Mouse (Mus musculus): ENCODE results near the gene Naa40.

Naa40 gene

DNA sequence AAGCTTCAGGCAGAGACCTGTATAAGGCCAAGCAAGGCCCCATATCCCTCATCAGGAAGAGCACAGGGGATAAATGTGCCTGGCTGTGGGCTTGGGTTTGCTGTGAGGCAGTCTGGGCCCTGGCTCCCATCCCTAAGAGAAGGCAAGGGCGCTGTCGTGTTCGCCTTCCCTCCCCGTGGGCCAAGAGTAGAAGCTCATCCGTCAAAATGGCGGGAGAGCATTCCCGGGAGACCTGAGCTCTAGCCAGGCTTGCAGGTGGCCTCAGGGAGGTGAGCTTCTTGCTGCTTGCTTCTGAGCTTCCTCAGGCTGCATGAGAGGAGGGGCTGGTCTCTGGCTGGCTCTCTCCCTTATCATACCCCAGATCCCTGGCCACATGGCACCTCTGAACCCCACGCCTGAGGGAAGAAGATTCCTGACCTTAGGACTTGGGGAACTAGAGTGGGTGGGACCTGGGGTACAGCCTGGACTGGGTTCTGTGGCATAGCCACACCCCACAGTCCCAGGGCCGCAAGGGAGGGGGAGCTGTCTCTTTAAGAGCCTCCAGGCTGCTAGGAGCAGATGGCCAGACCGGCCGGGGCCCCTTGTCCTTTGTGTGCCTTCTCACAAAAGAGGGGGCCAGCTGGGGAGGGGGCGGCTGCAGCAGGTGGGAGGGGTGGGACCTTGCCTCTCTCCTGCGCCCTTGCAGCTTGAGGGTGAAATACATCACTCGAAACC, 24.7 kb upstream of the Naa40 start:
- no peak for DNase-seq (ENCODE audit: low read depth, low spot score)

DNA sequence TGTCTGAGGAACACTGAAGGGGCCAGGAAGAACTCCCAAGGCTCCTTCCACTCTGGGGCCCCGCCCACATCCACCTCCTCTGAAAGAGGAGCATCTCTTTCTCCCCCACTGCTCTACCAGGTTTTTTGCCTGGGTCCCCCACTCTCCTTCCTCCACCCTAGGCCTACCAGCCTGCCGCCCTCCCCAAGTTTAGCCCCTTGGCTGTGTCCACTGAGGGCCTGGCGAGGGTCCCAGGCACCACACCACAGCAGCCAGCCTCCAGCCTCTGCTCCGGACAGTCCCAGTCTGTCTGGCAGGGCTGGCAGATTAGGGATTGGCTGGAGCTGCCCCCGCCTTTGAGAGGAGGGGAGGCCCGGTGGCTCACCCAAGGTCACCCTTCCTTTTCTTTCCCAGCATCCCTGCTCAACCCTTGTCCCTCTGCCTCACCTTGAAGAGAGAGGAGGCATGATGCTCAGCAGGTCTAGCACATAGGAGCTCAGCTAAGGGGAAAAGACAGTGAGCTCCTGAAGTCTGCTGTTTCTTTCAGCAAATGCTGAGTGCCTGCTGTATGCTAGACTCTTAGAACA, 23.9 kb upstream of the Naa40 start:
- DNase-seq (ENCODE audit: low read depth, low spot score) = no peak

DNA sequence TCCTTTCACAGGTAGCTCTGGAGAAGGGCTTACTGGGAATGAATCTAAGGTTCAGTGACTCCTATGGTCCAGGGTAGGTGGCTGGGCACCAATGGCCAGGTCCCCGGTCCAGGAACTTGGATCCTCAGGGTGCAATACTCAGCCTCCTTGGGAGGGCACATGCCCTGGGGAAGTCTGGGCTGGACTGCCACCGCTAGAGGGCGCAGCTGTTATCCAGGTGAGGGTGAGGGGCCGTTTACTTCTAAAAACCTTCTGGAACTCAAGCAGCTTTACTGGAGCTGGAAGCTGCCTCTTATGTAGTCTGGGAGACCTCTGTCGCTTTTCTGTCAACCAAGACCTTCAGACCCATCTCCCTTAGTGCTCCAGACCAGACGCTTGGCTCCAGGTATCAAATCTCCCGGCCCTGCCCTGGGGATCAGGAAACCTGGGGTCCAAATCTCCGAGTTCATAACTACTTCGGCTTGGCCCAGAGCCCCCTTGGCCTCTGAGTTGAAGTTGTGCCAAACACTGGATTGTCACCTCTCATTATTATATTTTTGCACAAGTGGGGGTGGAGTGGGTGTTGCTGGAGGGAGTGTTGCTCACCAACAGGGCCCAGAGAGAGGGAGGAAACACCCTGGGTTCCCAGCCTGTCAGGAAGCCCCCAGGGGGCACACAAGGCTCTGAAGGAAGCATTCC, 23.2 kb upstream of the Naa40 start:
- DNase-seq (ENCODE audit: low read depth, low spot score) = peak; percentile 78

DNA sequence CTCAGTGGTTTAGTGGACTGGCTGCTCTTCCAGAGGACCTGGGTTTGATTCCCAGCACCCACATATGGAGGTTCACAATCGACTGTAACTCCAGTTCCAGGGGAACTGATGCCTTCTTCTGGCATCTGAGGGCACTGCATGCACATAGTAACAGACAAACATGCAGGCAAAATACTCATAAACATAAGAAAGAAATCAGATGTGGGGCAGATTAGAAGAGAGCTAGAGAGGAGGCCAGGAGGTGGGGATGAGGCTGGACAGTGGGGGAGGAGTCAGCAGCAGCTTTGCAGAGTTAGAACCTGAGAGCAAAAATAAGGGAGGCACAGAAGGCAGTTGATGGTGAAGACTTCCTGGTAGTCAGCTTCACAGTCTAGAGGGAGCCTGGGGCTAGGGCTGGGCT, 21.6 kb upstream of the Naa40 start:
- DNase-seq (ENCODE audit: low read depth, low spot score) = no peak

- DNase-seq (ENCODE audit: low read depth, low spot score) = no peak
Observed at GRCm38 (mm10) chr19:7261964-7262363, 21.0 kb upstream of the Naa40 start.

- DNase-seq (ENCODE audit: low read depth, low spot score) = no peak
Observed at GRCm38 (mm10) chr19:7261476-7261875, 20.5 kb upstream of the Naa40 start.

DNA sequence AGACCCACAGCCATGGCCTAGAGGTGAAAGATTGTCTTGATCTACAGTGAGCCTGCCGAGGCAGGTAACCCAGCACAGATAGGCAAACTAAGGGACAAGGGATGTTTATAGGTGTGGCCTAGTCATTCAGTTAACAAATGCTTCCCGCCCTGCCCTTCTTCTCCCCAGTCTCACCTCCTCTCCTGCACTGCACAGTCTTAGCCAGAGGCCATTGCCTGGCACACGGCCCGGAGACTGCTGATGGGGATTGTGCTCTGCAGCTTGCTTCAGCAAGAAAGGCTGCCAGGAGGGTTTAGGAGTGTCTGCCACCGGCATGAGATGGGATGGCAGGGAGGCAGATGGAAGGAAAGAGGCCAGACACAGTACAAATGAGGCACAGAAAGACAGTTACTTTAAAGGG, 16.9 kb upstream of the Naa40 start:
- DNase-seq (ENCODE audit: low read depth, low spot score) = no peak

GRCm38 (mm10) chr19:7246021-7246420, 5.0 kb upstream of the Naa40 start:
- DNase-seq (ENCODE audit: low read depth, low spot score) = no peak

DNA sequence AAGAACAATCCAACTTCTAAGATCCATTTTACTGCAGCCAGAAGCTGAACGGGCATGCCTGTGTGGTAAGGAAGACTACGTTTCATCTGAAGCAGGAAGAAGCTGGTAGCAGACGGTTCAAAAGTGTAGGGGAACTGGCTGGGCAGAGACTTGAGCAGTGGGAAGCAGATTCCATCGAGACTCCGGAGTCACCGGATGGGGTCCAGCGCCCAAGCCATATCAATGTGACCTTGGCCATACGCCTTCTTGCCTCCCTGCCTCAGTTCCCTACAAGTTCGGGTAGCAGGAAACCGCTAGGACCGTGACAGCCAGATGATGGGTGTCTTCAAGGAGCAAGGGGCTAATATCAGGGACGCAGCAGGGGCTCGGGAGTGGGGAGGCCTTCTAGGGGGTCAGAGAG, 692 bp downstream of the Naa40 start:
- DNase-seq (ENCODE audit: low read depth, low spot score) = no peak

- DNase-seq (ENCODE audit: low read depth, low spot score) = no peak
Observed at GRCm38 (mm10) chr19:7239574-7239973, 1.4 kb downstream of the Naa40 start.

DNA sequence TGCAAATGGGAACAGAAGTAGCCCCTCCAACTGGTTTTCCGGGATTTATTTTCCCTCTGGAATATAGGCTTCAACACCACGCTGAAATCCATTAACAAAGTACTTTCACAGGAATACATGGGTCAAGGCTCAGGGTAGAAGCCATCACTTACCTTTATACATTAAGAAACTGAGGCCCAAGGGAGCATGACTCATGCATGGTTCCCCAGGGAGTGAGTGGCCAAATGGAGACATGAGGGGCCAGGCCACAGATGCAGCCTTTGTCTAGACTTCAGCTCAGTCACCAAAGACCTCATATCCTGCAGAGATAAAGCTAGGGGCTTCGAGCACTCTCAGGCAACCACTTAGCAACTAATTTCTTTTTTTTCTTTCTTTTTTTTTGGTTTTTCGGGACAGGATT, 4.2 kb downstream of the Naa40 start:
- DNase-seq (ENCODE audit: low read depth, low spot score) = no peak

DNA sequence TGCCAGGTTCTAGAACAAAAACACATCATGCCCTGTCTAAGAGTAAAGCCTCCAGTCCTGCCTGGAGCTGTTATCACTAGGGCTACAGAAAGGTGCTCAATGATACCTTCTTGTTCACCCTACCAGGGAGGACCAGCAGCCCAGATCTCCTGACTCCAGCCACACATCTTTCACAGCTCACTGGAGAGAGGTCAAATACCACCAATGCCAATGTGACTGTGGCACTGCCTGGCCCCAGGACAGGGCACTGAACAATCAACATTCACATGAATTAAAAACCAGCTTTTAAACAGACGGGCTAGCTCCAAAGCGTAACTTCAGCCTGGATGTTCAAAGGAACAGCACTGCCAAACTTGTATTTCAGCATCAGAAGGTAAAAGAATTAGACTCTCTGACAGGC, 5.0 kb downstream of the Naa40 start:
- no peak for DNase-seq (ENCODE audit: low read depth, low spot score)

- no peak for DNase-seq (ENCODE audit: low read depth, low spot score)
Observed at GRCm38 (mm10) chr19:7235461-7235860, 5.5 kb downstream of the Naa40 start.

- peak; percentile 80 for DNase-seq (ENCODE audit: low read depth, low spot score)
Observed at GRCm38 (mm10) chr19:7234537-7235221, 6.3 kb downstream of the Naa40 start.

DNA sequence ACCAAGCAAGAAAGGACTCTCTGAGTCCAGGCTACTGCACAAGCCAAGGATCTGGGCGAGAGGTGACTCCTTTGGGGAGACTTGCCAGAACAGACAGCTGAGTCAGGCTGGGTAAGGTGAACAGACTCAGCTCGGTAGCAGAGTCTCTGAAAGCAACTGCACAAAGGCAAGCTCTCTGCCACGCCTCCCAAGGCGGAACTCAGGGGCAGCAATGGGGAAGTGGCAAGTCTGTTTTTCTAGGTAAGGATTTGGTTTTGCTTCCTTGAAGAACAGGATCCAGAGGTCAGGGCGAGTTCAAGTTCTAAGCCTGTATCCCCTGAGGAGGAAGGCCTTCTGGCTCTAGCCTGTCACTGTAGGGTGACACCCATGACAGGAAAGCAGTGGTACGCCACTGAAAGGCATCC, 14.5 kb downstream of the Naa40 start:
- DNase-seq (ENCODE audit: low read depth, low spot score) = no peak

- DNase-seq (ENCODE audit: low read depth, low spot score) = no peak
Observed at GRCm38 (mm10) chr19:7225096-7225690, 15.8 kb downstream of the Naa40 start.

DNA sequence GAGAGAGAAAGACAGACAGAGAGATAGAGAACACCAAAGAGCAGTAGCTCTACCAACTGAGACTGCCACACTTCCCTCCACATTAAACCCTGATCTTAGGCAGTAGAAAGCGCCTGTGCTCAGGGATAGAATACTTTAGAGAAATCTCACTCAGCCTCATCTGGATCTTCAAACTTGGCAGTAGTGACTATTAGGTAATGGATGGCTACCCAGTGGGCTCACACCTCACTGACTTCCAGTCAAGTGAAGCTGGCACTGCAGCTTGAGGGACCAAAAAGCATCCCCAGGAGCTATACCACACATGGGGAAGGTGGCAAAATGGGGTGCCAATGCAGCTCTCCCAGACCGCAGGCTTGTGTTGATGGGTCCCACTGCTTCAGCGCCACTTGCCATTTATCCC, 16.7 kb downstream of the Naa40 start:
- no peak for DNase-seq (ENCODE audit: low read depth, low spot score)

- no peak for DNase-seq (ENCODE audit: low read depth, low spot score)
Observed at GRCm38 (mm10) chr19:7223488-7223887, 17.5 kb downstream of the Naa40 start.

DNA sequence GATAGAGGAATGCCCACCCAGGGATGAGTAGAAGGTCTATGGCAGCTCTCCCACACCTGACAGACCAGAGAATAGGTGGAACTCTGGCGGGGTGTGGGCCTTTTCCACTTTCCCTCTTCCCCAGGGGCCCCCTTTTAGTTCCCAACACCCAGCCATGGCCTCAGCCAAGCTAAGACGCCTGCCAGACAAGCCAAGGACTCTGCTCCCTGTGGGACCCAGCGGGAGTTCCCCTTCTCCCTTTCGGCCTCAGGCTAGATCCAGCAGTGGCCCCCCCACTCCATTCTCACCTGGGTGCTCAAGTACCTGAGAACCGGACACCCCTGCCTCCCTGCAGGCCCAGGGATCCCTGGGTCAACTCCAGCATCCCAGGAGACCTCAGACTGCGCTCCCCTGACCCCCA, 18.8 kb downstream of the Naa40 start:
- DNase-seq (ENCODE audit: low read depth, low spot score) = no peak

DNA sequence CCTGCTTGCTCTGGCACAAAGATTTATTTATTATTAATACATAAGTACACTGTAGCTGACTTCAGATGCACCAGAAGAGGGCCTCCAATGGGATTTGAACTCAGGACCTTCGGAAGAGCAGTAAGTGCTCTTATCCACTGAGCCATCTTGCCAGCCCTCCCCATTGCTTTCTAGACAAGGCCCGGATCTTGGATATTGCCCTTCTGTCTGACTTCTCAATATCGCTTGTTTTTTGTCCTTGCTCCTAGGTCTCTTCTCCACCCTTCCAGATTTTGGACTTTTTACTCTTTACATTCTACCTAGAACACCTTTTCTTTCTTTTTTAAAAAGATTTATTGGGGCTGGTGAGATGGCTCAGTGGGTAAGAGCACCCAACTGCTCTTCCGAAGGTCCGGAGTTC, 22.2 kb downstream of the Naa40 start:
- DNase-seq (ENCODE audit: low read depth, low spot score) = no peak

- no peak for DNase-seq (ENCODE audit: low read depth, low spot score)
Observed at GRCm38 (mm10) chr19:7217926-7218267, 23.1 kb downstream of the Naa40 start.

All from CD4-positive helper T cell, adult 2 months (primary cell).